Mouse (Mus musculus) c-Kit-positive CD71-positive TER-119-negative erythroid progenitor cells, embryonic 14.5 days (primary cell): Measurements from ENCODE around the gene Col8a2.

ENCODE experiments used
- DNase-seq: peaks from one replicate; pipeline ENCODE4 v3.0.0-alpha.2; 2013; ENCODE audit warnings: low read depth

The Col8a2 gene

DNA sequence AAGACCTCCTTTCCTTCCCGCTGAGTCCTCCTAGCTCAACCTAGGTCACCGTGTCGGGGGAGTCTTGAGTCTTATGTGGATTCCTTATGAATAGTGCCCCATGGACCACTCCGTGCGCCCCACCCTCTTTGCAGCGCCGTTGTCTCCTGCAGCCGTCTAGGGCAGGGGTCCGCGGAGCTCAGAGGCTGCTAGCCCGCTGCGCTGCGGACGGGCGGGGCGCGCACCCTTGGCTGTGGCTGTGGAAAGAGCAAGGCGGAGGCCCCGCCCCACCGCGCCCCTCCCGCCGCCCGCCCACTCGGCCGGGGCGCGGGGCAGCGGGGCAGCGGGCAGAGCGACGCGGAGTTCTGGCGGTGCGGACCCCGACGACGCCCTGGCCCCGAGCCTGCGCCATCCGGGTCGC, at the start of gene Col8a2:
Gene Col8a2, plus strand, starts transcription at position 302 of the 400 bp plus-strand sequence.
- DNase-seq: no peak

DNA sequence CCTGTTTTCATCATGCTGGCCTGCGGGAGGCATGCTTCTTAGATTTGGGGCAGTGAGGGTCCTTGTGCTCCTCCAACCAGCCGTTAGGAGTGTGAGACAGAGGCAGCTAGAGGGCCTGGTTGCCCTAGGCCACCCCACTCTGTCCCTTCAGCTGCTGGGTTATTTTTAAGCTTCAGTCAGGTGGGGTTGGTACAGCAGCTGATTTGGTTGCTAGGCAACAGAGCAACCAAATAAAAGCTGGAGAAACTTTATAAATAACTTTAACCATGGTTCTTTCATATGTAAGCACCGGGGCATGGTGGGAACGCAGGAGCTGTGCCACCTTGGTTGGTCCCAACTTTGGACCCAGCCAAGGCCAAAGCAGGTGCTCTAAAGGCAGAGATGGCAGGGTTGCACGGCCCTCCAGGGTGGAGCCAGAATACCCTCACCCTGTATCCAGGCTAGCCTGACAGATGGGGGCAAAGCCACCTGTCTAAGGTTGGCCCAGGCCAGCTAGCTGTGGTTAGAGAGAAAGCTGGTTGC, 48.8 kb upstream of the Col8a2 start:
- DNase-seq: no peak

DNA sequence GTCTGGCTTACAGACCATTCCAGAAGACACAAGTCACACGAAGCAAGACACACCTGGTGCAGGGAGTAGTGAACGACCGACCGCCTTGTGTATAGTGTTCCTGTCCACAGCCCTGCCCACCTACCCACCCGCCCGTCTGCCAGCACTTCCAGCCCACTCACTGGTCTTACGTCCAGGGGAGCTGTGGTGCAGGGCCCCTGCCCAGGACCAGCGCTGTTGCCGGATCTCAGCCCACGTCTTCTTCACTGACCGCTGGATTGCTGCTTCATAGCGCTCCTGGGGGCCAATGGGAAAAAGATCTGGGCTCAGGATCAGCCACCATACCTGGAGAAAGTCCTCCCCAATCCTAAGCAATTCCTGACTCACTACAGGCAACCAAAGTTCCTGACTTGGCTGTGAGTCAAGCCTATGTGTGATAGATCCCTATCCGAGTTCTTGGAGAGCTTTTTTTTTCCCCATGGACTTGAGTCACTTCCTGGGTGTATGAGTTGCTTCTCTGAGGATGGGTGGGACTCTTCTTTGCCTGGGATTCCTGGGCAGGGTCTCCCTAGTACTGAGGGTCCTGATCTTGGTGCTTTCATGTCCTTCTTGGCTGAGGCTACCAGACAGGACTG, 46.6 kb upstream of the Col8a2 start:
- no peak for DNase-seq

DNA sequence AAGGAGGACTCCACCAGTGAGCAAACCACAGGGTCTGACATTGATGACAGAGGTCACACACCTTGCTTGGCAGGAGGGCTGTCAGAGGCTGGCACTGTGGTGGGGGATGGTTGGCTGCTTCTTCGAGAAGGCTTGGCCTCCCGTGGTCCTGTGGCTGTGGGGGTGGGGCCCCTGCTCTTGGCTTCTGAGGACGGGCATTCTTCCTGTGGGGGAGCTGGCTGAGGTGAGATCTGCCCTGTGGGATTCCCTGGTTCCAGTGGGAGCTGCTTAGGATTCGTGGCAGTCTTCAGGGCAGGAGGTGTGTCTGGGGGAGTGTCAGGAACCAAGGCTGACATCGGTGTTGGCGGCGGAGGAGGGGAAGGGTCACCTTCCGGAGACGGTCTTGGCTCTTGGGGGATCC, 44.6 kb upstream of the Col8a2 start:
- no peak for DNase-seq

DNA sequence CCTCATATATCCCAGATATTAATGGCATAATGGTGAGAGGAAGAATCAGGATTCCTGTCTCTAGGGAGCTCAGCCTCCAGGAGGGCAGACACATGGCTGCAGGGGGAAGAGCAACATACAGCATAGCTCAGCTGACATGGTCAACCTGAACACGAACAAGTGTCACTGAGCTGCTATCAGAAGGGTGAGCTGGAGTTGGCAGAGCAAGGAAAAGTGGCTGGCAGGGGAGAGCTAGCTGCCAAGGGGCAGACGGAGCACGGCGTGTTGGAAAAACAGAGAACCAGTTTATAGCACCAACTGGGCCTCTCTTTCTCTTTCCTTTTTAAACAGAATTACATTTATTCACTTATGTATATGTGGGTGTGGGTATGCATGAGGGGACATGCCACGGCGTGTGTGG, 44.1 kb upstream of the Col8a2 start:
- DNase-seq: no peak

DNA sequence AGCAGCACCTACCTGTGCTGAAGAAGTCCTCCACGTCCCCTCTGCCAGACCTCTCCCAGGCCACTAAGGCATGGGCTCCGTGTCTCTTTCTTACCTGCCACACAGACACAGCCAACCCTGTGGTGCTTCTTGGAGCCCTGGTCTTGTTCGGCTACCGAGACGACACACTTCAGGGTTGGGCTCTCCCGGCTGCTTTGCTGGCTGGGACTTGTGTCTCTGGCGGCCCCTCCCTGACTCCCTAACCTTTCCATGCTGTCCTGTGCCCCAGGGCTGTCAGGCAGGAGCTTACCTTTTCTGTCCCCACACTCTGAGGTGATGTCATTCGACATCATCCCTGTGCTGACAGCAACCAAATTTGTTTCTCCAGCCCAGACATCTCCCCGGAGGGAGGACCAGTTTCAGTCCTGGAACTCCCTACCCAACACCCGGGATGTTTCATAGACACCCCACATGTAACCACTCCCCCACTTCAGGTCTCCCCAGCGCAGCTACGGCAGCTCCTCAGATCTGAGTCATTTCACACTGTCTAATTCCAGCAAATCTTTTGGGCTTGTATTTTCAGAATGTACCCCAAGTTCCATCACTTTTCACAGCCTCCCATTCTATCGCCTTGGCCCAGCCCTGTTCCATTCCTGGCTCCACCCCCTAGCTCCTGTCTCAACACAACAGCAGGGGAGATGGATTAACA, 40.2 kb upstream of the Col8a2 start:
- DNase-seq: no peak

DNA sequence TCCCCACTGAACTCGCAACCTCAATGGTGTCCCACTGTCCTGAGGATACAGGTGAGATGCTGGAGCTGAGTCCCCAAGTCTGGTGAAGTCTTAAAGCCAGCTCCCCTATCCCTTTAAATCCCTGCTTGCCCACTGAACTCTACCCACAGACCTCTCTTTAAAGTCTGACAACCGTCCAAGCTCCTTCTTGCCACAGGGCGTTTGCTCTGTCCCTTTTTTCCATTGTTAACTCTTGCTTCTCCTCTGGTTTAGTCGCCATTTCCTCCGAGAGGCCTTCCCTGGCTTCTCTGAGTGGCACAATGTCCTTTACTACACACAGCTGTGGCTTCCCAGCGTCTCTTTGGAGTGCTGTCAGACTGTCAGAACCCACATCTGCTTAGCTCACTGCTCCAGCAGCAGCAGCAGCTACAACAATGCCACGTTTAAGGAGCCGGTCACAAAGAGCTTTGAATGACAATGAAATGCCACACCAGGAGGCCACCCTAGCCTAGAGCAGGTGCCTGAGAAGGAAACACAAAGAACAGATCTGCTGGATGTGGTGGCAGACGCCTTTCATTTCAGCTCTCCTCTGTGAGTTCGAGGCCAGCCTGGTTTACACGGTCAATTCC, 38.2 kb upstream of the Col8a2 start:
- DNase-seq: no peak

DNA sequence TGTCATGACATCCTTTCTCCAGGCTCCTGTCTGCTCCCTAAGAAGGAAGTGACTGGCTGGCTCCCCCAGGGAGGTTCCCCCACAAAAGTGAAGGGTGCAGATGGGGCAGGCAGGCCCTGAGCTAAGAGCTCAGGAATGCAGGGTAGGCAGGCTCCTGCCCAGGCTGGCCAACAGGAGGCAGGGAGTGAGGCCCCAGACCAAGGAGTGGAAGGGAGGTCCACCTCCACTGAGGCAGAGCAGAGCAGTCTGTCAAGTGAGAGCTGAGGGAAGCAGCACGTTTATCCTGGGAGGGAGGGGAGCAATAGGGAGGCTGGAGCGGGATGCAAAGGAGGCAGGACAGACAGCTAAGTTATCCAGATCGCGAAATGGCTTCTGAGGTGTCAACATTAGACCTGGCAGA, 35.9 kb upstream of the Col8a2 start:
- no peak for DNase-seq

DNA sequence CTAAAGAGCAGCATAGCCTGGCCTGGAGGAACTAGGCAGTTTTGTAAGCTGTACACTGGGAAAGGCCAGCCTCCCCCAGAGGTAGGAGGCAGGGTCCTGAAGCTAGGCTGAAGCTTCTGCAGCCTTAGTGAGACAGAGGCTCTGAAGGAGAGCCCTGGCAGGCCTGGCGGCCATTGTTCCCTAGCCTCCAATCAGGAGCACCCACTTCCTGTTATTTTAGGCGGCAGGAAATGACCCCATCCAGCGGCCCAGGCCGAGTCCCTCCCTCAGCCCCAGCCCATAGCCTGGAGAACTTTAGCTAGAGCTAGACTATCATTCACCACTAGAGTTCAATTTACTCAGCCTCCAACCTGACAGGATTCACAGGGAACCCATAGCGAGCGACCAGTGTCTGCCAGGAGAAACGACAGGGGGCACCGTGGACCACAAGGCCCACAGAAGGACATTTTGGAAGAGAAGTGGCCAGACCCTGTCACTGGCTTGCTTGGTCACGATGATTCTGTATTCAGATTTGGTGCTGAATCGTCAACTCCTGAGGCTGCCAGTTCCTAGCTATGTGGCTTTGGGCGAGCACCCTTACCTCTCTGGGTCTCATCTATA, 34.8 kb upstream of the Col8a2 start:
- DNase-seq: no peak

DNA sequence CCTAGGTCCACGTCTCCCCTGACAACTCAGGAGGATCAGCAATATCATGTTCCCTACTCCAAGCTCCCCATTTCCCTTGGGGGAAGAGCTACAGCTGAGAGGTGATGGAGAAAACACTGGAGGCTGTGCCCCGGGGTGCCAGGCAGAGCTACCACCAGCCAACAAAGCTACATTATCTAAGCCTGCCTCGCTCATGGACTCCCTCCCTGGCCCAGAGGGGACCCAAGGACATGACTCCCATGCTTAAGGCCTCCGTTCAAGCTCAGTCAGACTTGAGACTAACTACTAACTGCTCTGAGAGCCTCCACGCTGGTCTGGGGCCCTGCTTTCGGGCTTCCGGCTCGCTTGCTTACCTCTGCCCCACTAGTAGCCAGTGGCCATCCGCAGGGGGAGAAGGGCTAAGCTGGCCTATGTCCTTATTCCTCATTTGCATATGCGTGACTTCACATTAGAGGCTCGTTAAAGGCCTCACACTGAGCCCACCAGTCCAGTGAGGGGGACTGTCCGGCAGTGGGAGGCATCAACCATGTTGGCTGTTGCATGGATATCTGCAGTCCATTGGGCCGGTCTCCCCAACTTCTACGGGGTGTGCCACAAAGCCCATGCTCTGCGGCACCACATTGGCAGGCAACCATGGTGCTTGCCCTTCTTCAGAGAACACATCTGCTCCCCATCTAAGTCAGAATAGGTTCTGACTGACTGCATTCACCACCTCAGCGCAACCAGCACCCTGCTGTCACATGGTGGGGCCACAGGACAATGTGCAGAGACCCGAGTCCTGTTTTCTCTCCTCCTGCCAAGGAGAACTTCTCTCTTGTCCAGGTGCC, 34.0 kb upstream of the Col8a2 start:
- no peak for DNase-seq

DNA sequence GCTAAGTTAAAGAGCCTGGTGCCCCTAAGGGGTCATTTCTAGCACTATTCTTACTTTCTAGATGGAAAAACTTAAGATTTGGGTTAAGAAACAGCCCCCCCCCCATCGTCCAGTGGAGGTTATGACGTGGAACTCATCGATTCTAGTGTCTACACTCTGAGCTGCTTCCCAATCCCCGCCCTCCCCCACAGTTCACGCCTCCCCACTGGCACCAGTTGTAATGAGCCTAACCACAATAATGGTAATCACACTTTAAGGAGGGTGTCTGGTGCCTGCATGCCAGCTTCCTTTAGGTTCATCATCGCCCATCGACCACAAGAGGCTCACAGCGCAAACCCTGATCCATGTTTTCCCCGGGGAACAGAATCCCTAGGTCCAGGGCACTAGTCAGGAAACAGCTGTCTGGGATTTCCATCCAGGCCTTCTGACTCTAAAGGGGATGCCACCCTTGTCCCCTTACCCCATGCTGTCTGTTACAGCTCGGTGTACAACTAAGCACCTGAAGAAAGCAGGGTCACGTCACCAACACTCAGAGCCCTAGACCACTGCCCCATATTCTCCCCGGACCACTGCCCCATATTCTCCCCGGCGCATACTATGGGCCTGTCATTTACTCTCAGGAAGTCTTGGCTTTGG, 32.8 kb upstream of the Col8a2 start:
- no peak for DNase-seq

DNA sequence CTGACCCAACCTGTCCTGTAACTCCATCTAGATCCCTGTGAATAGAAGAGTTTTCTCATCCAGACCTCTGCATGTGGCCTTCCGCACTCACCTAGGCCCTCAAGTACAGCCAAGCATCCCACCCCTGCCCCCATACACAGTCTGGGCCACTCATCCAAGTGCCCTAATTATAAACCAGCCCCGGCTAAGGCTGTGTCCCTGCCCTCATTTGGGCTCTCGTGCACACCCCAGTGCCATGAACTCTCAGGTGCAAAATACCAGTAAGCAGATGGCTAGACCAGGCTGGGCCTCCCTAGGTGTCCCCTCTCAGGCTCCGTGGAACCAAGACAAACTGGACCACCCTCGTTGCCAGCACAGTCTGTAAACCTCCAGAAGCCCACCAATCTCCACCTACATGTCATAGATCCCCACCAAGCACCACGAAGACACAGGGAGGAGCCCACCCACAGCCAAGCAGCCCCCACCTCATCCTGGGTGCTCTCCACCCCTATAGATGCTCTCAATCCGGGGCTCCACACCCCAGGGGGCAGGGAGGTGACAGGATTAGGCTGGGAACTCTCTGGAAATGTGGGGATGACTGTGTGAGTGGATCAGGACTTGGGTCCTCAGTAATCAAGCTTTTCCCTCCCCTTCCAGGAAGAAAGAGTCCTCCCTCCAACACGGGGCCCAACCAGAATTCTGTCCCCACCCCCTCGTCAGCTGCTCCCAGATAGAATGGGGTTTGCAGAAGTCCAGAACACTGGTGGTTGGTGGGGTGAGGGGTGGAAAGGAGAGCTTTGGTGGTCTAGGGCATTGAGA, 32.1 kb upstream of the Col8a2 start:
- DNase-seq: no peak

DNA sequence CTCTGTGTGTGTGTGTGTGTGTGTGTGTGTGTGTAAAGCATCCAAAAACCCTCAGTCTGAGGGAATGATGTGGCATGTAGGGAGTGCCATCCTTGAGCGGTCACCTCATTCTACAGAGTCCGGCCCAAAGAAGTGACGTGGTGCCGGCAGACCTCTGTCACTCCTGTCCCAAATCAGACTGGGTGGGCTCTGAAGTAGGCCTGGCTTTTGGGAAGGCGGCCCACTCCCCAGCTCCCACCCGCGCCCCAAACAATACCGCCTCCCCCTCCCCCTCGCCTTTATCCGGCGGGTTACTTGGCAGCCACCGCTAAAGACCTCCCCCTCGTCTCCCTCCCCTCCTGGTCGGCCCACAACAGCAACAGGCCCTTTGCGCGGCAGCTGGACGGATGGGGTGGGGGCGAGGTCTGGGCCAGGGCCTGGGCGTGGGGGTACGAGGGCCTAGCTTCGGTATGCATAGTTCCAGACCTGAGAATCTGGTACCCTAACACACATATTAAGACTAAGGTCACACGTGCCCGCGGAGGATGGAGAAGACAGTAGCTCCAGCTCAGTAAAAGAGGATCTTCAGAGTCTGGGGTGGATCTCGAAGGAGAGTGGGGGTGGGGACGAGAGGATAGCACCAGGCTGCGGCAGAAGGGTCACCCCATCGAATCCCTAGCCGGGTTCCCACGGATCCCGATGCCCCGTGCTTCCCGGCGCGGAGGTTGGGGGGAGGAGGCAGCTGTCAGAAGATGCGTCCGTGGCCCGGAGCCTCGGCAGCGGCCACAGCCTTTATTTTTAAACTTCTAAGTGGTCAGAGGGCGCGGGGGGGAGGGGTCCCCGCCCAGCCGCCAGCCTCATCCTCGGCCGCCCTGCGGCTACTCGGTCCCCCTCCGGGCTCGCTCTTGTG, 31.2 kb upstream of the Col8a2 start:
- DNase-seq: no peak

DNA sequence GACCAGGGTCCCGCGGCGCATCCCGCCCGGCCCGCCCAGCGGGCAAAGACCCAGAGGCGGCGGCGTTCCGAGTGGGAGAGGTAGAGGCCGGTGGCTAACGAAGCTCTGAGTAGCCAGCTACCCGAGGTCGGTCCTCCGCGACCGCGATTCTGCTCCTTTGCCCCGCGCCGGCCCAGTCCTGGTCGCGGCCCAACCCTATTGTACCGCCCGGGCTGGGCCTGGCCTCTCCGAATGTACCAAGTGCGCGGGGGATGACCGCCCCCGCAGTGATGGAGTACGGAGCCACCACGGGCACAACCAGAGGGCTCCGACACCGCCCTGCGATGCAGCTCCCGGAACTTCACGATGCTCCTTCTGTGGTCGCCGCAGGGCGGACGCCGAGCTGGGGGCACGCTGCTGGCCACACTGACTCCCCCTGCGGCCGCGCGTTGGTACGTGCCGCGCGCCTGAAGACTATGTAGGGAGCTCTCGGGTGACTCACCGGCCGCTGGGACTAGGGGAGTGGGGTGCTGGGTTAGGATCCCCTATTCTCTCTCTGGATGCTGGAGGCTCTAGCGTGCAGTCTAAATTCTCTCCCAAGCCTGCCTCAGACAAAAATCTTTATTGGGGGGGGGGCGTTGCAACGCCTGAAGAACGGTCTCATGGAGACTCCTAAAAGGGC, 30.3 kb upstream of the Col8a2 start, which contains the start of gene Map7d1:
Gene Map7d1, minus strand, starts transcription at position 213 of the 661 bp plus-strand sequence.
- DNase-seq: peak; percentile 69

DNA sequence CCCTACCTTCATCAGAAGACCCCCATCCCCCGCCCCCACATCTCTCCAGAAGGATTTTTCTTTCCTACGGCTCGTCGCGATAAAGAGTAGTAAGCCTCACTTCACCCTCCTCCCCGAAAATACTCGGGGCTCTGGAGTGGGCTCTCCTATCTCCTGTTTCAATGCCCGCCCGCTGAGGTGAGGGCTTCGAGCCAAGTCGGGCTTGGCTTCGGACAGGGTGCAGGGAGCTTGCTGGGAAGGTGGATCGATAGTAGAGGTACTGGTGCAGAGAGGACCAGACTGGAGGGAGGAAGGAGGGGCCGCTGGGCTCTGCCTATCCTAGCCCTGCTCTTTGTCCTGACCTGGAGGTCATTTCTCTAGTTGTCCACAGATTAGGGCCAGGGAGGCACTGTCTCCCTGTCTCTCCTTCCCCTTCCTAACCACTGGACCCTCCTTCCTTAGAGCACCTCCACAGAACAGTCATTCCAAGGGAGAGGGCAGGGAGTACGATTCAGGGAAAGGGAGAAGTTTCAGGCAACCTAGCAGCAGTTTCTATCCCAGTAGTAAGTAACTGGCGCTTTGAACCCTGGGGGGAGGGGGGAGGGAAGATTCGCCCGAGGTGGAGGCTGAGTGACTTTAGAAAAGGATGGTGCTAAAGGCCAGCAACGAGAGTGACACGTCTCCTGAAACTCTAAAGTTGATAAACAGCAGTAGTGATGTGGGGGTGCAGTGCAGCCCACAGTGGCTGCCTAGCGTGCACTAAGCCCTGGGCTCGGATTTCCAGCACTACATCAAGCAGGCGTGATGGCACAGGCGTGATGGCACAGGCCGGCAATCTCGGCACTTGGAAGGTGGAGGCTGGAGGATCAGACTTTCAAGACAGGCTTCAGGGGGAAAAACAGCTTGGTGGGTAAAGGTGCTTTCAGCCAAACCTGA, 29.4 kb upstream of the Col8a2 start:
- DNase-seq: no peak

DNA sequence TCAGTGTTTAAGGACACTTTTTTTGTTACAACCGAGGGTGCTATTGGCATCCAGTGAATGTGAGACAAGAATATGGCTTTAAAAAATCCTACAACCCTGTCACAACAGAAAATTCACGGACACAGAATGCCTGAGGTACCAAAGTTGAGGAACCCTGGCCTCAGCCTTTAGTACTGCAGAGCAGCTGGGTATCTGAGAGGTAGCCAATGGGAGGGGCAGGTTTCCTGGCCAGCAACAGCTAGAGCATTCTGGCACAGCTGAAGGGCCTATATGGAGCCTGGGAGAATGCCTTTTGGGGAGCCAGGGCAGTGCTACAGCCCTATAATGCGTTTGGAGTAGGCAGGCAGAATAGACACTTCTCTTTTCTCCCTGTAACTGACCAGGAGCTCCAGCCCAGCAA, 27.5 kb upstream of the Col8a2 start:
- no peak for DNase-seq

DNA sequence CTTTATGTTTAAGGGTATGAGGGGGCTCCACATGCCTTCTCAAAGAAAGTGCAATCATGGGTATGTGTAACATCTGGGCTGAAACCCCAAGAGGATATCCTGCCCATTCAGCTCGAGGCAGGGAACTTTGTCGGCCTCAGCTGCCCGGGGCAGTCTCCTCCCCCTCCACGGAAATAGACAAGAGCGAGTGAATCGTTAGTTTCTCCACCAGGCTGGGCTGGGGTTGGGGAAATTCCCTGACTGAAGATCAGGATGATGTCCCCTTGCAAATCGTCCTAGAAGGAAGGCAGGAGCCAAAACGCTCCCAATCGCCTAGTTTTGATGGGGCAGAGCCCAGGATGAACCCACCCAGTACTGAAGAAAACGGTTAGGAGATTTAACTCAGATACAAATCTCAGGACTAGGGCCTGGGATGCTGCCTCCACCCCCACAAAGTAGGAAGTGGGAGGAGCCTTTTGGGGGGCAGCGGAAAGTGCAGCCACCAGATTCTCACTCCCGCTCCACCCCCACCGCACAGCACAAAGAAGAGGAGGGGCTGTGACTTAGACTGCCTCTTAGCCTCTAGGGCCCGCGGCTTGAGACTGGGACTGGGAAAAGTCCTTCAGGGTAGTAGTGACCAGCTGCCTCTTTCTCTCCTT, 27.0 kb upstream of the Col8a2 start:
- no peak for DNase-seq
